Mouse (Mus musculus): Measurements from ENCODE around the gene Tbata. TPM values are rescaled to one million over a fixed set of nuclear protein-coding genes. Genes with fewer than 3 reads are reported as not detected.

Gene Tbata
- total RNA-seq, 2 experiments from 2014 or later: not detected

DNA sequence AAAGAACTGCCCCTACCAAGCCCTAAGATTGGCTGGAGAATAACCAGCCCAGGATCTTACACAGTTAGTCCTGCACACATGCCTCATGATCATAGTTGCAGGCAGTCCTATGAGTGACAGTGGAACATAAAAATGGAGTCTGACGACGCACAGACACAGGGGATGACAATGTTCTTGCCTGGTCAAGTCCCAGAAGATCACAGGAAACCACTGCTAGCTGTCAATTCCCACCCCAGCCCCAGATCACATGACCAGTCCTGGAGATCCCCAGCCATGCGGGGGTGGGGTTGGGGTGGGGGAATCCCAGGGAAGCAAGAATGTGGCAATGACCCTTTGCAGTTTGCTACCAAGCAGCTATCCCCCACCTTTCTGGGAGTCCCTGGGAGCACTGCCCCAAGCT, 32.2 kb downstream of the Tbata start:
- no peak for DNase-seq (ENCODE audit: low spot score in 2 of 2)

DNA sequence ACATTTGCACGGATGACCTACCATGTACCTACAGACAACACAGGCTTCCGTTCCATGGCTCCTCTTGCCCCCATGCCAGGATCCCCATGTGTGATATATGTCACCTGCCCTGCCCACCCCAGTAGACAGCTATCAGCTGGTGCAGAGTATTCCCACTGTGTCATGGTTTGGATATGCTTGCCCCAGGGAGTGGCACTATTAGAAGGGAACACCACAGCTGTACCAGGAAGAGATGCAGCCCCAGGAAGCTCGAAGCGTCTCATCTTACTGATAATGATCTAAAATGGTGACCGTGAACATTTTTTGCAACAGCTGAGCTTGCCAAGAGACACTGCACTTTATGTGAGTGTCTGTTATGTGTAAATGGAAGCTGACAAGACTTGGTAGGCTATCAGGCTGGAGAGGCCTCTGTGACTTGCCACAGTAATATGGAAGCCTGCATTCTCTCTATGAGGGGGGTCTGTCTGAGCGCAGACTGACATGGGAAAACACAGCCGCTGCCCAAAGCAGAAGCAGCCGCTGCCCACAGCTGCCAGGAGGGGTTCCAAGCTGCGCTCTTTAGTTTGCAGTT, 36.4 kb downstream of the Tbata start:
- DNase-seq (ENCODE audit: low spot score in 2 of 2): no peak

DNA sequence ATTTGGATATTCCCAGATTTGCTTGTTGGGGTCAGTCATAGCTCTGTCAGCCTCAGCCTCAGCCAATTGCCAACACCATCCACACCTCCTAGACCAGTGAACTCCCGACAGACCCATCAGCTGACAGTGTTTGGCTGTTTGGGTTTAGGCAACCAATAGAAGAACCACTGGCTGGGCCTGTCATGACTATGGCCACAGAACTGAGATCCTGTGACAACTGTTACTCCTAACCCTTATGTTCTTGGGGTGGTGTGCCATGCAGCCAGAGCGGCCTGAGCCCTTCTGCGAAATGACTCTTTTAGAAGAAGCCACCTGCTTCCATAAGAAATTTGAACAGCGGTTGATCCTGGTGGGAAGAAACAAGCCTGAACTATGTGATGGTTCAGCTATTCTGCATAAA, 39.4 kb downstream of the Tbata start:
- DNase-seq (ENCODE audit: low spot score in 2 of 2): no peak

DNA sequence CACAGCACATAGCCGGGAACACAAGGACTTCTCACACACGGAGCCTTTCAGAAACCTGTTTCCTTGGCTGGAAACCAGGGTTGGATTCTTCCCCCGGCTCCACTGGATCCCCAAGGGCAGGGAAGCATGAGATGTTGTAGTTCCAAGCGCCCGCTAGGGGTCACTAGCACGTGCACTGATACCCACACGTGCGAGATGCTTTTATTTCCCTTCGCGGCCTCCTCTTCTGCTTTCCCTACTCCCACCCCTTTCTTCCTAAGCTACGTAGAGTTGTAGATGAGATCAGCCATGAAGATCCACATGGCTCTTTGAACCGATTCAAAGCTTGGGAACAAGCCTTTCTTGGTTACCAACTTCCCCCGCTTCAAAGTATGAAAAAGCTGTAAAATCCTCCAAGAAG, 40.0 kb downstream of the Tbata start:
- DNase-seq (ENCODE audit: low spot score in 2 of 2): peak in 1 of 2 experiments; percentile 70

GRCm38 (mm10) chr10:61212817-61213216, 41.1 kb downstream of the Tbata start:
- DNase-seq (ENCODE audit: low spot score in 2 of 2): no peak

DNA sequence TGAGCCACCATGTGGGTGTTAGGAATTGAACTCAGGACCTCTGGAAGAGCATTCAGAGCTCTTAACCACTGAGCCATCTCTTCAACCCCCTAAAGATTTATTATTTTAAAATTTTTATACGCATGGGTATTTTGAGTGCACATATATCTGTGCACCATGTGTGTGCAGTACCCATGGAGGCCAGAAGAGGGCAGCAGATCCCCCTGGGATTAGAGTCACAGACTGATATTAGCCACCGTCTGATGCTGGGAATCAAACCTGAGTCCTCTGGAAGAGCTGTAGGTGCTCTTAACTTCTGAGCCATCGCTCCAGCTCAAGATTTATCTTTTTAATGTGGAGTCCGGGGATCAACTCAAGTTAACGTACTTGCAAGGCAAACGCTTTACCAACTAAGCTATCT, 43.9 kb downstream of the Tbata start:
- DNase-seq (ENCODE audit: low spot score in 2 of 2): no peak

DNA sequence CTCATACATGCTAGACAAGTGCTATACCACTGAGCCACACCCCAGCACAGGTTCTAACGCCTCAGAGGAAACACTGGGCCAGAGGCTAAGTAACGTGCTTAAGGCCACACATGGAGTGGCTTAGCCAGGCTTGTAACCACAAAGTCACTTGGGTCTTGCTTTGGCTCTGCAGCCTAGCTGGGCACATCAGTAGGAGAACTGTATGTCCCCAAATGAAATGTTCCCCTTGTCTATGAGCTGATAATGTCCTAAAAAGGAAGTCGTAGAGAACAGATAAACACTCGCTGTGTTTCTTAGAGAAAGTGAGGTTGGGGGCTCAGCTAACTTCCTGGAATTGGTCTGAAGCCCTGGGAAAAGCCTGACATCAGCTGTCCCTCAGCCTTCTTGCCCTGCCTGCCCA, 44.4 kb downstream of the Tbata start:
- no peak for DNase-seq (ENCODE audit: low spot score in 2 of 2)

- DNase-seq (ENCODE audit: low spot score in 2 of 2): no peak
Measured at GRCm38 (mm10) chr10:61219318-61219717, 47.6 kb downstream of the Tbata start.

- no peak for DNase-seq (ENCODE audit: low spot score in 2 of 2)
Measured at GRCm38 (mm10) chr10:61225694-61226093, 53.9 kb downstream of the Tbata start.

DNA sequence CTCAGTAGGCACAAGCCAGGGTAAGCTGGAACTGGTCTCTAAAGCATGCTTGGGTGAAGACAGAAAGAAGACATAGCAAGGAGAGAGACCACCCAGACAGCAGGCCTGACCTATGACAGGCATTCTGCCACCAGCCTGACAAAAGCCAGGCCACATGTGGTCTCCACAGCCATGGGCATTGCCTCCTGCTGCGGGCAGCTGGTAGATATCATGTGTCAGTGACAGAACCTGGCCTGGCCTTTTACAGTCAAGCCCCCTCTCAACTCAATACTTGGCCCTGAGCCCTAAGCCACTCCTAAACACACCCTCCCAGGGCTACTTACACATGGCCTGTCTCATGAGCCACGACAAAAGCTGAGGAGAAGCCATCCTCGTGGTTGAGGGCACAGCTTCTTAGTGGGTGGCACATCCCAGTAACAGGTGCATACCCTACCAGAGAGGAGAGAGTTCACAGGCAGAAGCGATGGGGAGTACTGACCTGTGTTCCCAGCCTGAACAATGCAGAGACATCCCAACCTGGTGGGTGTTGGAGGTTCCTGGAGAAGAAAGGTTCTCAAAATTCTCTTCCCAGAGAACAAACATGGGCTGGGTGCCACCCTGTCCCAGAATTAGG, 55.1 kb downstream of the Tbata start:
- no peak for DNase-seq (ENCODE audit: low spot score in 2 of 2)

DNA sequence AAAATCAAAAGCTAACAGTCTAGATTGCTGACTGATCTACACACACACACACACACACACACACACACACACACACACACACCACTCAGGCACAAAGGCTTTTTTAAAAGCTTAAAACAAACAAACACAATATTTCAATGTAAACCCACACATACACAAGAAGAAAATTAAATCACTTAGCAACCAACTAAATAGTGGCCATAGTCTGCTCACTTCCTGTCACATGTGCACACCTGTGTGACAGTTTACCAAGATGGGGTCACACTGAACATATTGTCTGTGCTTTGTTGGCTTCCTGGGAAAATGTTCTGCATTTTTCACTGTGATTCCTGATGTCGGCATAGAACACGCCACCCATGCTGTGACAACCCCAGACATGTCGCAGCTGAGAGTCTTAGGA, 60.0 kb downstream of the Tbata start:
- no peak for DNase-seq (ENCODE audit: low spot score in 2 of 2)

- DNase-seq (ENCODE audit: low spot score in 2 of 2): no peak
Measured at GRCm38 (mm10) chr10:61232858-61233567, 61.3 kb downstream of the Tbata start.

DNA sequence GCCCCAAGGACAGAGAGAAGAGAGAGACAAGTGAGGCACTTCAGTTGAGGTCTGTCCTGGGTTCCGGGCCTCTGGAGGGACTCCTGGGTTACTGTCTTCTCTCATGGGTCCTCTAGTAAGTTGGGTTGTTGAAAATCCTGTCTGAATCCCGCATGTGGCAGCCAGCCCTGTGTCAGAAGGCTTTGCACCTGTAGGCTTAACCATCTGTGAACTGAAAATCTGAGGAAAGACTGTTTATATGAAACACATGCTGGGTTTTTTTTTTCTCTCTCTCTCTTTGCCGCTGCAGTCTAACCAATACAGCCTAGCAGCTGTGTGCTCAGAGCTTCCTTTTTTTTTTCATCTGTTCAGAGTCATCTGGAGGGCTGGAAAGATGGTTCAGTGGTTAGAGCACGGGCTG, 62.6 kb downstream of the Tbata start:
- DNase-seq (ENCODE audit: low spot score in 2 of 2): no peak

GRCm38 (mm10) chr10:61235677-61236267, 64.0 kb downstream of the Tbata start:
- no peak for DNase-seq (ENCODE audit: low spot score in 2 of 2)

DNA sequence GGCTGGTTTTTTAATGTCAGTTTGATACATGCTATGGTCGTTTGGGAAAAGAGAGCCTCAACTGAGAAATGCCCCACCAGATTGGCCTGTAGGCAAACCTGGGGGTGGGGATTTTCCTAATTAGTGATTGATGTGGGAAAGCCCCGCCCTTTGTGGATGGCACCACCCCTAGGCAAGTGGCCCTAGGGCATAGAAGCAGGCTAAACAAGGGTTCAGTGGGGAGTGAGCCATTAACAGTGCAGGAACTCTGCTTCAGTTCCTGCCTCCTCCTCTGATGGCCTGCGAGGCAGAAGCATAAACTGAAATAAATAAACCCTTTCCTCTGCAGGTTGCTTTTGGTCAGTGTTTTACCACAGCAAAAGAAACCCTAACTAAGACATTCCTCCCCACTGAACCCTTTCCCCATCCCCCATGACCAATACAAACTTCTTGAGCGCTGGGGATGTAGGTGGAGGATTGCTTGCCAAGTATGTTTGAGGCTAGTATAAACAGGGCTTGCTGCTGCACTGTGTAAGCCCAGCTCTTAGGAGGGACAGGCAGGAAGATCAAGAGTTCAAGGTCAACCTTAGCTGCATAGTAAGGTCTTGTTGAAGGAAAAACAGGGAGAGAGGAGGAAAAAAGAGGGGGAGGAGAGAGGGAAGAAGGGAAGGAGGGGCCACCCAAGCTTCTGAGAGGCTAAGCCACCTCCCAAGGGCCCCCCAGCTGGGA, 65.1 kb downstream of the Tbata start:
- DNase-seq (ENCODE audit: low spot score in 2 of 2): no peak

DNA sequence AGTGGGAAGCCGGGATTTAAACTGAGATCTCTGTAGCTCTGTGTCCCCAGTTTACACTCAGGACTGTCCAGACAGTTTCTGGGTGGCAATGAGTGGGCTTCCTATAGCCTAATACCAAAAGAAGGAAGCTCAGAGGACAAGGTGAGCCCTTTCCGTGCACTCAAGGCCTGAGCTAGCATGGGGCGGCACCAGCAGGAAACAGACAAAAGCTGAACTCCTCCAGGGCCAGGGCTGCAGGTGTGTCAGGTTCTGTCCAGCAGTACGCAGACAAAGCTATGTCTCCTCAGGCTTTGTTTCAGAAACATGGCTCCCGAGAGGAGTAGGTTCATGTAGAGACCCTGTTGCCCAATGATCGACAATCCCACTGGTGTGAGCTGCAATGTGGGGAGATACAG, 65.6 kb downstream of the Tbata start:
- DNase-seq (ENCODE audit: low spot score in 2 of 2): no peak

Small RNAs within 50 kb of the gene (microRNA-seq; reads per million reads assigned to microRNA genes)
- gene Gm44308: not detected

Other genes with a start within 250 kb of the Tbata start
- 10 to 100 TPM; 13.5 to 17.7 TPM for gene Pcbd1, start 82.6 kb upstream of the Tbata start, total RNA-seq (2021)
- 10 to 100 TPM; 27.8 to 28.7 TPM for gene Sgpl1, start 24.3 kb upstream of the Tbata start, total RNA-seq (2021)
- 10 to 100 TPM; 15.8 to 17.4 TPM for gene Adamts14, start 101.5 kb downstream of the Tbata start, total RNA-seq (2021)
- gene Prf1, start 125.9 kb downstream of the Tbata start, total RNA-seq (2021): not detected
- gene Pald1, start 211.6 kb downstream of the Tbata start, total RNA-seq (2021): 10 to 100 TPM; 32.1 to 35.9 TPM
- gene Nodal, start 246.0 kb downstream of the Tbata start, total RNA-seq (2021): under 1 TPM in 1 of 2 experiments, not detected in 1; 0.25 TPM

Measured in gastrocnemius, postnatal 4 days (tissue).